Mouse (Mus musculus): ENCODE results near the gene Gucy2e.

The Gucy2e gene

DNA sequence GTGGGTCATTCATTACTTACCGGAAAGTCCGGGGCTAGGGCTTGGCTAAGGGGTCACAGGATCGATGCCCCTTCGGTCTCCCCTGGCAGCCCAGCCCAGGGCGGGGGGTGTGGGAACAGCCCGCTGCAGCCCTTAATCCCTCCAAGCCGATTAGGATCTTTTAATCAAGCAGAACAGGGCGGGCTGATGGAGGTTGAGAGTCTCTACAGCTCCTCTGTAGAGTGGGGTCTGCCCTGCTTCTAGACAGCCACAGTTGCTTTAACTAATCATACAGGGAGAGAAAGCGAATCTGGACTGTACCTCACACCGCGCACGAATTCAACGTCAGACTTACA, at the start of gene Gucy2e:
Gucy2e (minus strand) TSS at position 111 of the 335 bp plus-strand sequence.
- DNase-seq (ENCODE audit: low spot score), result no peak

DNA sequence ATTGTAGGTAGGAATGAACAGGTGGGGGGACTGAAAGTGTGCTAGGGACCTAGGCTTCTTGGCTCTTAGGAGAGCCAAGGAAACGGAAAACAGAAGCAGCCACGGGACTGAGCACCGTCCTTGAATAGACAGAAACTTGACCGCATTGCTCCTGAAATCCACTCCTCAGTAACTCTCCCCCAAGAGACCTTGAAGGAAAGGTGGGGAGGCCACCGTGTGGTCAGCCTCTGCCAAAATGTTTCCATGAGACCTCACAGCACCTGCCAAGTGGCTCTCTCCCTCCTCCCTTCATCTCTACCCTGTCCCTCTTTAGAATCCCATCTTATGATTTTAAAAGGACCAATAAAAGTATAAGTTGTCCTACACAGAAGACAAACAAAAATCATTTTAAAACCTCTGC, 40.4 kb upstream of the Gucy2e start:
- DNase-seq (ENCODE audit: low spot score), result no peak

DNA sequence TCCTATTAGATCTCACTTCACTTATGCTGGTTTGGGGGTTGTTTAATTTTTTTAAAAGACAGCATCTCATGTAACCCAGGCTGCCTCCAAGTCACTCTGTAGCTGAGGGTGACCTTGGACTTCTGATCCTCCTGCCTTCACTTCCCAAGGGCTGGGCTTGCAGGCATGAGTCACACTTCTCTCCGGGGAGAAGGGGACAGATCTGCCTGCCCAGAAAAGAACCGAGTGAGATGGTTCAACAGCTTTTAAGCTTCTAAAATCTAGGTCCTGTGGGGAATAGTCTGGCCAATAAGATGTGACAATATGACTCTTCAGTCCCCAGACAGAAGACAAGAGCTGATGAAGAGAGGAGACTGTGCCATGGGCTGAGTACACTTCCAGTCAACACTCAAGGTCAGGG, 39.2 kb upstream of the Gucy2e start:
- DNase-seq (ENCODE audit: low spot score), result no peak

DNA sequence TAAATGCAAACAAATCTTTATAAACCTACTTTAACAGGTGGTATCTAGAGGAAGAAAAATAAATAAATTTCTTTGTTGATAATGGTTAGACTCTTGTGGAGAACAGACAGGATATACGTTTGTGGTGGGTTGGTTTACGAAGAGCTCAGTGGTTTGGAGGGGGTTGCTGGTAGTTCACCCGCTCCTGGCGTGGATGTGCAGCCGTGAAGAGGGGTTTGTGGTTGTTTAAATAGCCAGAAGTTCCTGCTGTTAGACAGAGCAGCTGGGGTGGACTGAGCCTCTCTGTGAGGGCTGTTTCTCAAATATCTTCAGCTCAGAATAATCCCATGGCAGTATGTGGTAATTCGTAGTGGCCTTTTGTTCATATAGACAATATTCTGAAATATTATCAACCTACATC, 38.8 kb upstream of the Gucy2e start:
- DNase-seq (ENCODE audit: low spot score), result no peak

DNA sequence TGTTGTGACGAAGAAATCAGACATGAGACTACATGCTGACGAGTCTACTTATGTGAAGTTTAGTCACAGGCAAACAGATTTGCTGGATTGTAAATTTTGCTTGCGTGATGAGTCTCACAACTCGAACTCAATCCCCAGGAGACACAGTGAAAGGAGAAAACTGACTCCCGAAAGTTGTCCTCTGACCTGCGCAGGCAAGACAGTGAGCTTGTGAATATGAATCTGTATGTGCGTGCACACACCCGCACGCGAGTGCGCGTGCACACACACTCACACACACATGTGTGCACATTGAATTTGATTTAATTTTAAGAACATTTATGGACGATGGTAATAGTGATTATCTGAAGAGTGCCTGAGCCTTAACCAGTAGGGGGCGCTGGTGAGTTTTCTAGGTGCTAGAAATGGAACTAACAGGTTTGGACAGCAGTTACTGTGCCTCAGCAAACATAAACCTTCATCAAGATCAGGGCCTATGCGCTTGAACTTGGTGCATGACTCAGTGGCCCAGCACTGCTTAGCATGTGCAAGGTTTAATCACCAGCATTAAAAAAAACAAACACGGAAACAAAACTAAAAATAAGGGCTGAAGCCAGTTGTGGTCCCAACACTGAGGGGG, 35.4 kb upstream of the Gucy2e start:
- peak; percentile 69 for DNase-seq (ENCODE audit: low spot score)

DNA sequence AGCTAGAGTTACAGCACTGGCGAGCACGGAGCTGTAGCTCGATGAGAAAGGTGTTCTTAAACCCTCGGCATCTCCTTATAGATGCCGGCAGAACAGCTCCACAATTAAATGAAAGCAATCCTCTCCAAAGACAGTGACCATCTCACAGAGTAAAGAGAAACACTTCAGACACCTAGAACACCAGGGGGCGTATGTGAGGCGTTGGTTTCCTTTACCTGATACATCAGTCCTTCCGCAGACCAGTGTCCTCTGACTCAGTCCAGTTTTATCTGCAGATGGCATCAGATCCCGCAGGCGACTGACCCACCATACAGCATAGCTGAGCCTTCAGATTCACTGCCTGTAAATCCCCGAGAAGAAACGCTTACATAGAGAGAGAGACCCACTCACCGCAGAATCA, 32.7 kb upstream of the Gucy2e start:
- peak; percentile 59 for DNase-seq (ENCODE audit: low spot score)

DNA sequence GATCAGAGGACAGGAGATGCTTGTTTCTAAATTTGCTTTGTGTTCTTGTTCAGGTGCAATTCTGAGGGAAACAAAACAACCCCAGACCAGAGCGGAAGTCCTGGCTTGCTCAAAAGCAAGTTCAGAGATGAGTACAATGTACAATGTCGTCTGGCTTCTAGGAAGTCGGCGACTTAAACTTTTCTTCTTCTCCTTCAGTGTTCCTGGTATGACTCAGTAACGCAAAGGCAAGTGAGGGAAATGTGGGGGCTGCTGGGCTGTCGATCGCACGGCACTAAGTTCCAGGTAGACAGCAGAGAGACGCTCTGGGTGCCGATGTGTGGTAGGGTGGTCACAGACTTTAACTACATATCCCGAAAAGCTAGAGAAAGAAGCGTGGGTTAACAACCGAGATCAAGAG, 31.3 kb upstream of the Gucy2e start:
- no peak for DNase-seq (ENCODE audit: low spot score)

DNA sequence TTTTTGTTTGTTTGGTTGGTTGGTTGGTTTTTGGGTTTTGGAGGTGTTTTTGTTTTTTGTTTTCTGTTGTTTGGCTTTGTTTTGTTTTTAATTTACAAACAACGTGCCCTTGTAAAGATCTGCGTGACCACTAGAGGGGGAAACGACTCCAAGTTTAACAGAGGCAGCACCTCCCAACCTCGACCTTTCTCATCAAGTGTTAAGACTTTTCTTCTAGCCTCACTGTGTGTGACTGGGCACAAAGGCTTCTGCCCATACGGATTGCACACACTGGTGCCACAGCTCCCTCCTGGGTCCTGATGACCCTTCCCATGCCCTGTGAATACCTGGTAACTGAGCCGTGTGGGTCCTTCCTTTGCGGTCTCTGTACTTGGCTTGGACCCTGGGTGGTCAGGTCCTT, 30.5 kb upstream of the Gucy2e start:
- no peak for DNase-seq (ENCODE audit: low spot score)

DNA sequence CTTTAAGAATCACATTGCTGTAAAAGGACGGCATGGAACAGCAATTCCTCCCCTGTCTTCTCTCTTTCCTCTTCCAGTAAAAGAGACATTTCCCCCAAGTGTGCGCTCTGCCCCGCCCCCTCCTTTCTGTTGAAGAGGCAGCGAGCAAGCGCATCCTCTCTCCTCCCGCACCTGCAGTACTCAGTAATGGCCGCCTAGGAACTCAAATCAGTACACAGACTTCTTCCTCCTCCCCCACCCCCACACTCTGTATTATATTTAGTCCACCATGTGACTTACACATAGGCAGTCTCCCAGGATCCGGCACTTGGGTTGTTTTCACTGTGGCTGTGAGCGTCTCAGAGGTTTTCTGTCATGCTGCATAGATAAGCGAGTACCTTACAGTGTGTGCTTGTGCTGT, 29.4 kb upstream of the Gucy2e start:
- no peak for DNase-seq (ENCODE audit: low spot score)

DNA sequence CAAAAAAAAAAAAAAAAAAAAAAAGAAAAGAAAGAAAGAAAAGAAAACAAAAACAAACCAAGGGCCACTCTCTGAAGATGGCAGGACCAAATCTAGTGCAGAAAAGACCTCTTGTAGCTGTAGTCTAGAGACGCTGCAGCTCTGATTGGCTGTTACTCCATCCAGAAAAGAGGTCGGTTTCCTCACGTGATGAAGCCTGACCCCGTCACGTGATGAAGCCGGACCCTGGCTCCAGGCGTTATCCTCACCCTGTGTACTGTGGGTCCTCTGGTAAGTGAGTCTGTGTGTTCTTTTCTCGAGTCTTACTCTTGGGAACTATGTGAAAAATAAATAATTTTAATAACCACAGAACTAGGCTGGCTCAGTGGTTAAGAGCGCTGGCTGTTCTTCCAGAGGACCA, 28.6 kb upstream of the Gucy2e start:
- no peak for DNase-seq (ENCODE audit: low spot score)

DNA sequence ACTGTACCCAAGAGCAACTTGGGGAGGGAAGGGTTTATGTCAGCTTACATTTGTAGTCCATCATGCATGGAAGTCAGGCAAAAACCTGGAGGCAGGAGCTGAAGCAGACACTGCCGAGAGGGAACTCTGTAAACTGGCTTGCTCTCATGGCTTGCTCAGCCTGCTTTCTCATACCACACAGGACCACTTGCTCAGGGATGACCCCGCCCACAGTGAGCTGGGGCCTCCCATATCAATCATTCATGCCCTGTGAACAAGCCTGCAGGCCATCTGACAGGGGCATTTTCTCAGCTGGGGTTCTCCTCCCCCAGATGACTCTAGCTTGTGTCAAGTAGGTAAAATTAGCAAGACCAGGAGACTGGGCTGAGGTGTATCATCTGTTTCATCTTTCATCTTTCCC, 27.4 kb upstream of the Gucy2e start:
- no peak for DNase-seq (ENCODE audit: low spot score)

DNA sequence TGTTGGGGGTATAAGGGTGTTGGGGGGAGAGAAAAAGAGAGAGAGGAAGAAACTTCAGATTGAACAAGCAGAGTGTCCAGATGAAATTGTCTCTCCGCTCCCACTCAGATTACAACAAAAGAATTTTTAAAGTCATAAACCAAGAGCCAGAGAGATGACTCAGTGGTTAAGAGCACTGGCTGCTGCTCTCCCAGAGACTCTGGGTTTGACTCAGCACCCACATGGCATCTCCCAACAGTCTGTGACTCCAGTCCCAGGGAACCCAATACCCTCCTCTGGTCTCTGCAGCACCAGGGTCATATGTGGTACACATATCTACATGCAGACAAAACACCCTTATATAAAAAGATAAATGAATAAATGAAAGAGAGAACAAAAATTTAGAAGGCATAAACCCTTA, 23.3 kb upstream of the Gucy2e start:
- no peak for DNase-seq (ENCODE audit: low spot score)

DNA sequence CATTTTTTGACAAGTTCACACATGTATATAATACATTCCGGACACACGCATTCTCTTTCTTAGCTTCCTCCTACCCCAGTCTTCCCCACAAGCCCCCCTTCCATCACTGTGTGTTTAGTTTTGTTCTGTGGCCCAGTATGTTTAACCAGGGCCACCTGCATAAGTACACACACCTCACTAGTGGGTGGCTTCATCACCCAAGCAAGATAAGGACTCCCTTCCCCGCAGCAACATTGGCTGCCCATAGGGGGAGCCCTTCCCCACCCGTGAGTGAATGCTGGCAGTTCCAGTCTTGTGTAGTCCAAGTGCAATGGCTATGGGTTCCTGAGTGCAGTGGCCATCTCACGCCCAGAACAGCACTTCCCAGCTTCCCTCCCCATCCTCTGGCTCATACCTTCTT, 21.5 kb upstream of the Gucy2e start:
- peak; percentile 31 for DNase-seq (ENCODE audit: low spot score)

DNA sequence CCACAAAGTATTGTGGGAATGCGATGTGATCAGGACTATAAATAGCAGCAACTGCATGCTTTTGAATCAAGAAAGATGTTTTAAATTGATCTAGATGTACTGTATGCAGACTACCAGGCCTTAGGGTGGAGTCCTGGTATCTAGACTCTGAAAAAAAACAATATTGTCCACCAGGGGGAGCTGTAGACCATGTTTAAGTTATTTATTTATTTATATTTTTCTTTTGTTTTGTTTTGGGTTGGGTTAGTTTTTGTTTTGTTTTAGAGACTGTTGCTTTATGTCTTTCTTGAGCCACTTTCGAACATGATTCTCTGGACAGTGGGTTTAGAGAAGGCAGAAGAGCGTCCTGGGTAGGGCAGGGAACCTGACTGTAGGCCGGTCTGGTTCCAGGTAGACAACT, 21.0 kb upstream of the Gucy2e start:
- no peak for DNase-seq (ENCODE audit: low spot score)

DNA sequence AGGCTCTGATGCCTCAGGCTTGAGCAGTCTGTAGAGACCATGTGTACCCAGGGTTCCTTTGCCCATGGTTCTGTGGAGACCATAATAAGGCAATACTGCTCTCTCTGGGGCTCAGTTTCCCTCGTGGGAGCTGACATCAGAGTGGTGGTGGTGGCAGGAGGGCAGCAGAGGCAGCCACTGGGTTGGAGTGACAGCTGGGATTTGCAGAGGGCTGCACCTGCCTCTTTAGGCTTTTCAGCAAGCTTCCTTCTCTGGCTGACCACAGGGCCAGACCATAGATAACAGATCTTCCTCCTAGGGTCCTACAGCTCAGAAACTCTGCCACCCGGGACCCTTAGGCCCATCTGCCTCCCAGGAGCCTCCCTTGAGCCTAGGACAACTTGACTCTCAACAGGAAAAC, 20.2 kb upstream of the Gucy2e start:
- DNase-seq (ENCODE audit: low spot score), result no peak

DNA sequence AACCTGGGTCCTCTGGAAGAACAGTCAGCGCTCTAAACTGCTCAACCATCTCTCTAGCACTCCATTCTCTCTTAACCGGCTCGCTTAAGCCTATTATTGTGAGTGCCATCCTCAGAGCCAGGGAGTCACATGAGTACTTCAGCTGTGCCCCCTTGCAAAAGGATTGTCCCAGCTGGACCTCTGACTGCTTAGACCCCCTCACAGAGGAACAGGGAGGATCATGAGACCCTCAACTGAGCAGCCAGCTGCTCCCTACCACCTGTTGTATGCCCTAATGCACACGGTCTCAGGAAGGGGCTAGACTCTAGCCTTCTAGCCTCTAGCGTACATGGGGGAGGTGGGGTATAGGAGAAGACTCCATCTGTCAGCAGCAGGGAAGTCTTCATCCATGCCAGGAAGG, 18.0 kb upstream of the Gucy2e start:
- no peak for DNase-seq (ENCODE audit: low spot score)

DNA sequence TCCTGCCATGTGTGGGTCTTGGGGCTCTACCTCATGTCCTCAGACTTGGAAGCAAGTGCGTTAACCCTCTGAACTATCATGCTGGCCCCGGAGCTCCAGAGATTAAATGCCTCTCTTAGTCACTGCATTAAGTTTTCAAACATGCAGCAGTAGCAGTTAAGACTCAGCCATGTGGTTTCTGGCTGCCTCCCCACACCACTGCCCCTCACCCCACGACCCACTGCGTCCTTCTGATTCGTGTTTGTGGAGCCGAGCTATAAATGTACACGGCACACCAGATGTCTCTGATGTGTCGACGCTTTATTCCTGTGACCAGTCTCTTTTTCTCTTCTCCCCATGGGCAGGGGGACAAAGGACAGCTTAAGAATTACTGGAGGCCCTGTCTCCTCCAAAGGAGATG, 16.3 kb upstream of the Gucy2e start:
- DNase-seq (ENCODE audit: low spot score), result no peak

DNA sequence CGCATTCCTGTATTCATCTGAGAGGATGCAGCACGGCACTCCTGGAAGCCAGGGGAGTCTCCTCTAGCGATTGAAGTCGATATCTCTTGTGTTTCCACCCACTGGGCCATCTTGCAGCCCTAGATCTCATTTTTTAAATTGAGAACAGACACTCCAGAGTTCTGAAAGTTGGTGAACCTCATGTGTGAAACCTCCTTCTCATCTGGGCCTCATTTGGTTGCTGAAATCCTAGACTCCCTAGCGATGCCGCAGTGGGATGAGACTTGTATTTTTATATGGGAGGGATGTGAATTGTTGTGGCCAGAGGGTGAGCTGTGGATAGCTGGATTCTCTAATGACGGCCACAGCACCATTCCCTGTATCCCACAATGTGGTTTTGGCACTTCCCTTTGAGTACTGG, 15.1 kb upstream of the Gucy2e start:
- no peak for DNase-seq (ENCODE audit: low spot score)

DNA sequence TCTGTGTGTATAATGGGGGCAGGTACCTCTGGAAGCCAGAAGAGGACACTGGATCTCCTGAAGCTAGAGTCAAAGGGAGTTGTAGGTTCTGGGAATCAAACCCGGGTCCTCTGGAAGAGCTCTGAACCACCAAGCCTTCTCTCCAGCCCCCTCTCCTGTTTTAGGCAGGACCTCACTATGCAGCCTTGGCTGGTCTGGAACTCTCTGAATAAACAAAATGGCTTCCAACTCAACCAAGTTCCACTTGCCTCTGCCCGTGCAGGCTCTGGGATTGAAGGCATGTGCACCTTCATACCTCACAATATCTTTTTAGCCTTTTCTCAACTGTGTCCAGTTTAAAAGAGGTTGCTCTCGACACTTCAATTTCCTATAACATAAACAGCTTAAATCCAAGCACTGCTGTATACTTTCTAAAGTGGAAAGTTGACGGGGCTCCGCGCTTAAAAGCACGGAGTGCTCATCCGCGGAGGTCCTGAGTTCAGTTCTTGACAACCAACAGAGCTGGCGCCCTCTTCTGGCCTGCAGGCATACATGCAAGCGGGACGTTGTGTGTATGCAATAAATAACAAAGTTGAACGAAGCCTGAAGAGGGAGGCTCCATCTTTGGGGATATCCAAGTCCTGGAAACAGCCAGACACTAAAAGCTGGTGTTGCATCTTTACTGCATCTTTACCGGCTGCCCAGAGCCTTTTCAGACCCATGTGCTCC, 14.5 kb upstream of the Gucy2e start:
- DNase-seq (ENCODE audit: low spot score), result no peak

DNA sequence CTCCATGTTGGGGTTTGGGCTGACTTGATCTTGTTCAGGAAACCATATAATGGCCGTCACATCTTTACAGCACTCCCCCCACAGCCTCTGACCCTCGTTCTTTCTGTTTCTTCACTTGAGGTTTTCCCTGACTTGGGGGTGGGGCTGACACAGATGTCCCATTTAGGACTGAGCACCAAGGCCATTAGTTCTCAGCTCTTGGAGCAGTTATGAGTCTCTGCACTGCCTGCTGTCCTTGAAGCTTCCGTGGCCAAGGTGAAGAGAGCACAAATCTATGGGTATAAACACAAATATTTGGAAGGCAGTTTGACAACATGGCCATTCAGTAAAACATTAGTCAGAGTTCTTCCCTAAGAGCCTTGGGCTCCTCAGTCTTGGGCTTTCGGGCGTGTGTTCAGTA, 13.3 kb upstream of the Gucy2e start:
- peak; percentile 33 for DNase-seq (ENCODE audit: low spot score)

DNA sequence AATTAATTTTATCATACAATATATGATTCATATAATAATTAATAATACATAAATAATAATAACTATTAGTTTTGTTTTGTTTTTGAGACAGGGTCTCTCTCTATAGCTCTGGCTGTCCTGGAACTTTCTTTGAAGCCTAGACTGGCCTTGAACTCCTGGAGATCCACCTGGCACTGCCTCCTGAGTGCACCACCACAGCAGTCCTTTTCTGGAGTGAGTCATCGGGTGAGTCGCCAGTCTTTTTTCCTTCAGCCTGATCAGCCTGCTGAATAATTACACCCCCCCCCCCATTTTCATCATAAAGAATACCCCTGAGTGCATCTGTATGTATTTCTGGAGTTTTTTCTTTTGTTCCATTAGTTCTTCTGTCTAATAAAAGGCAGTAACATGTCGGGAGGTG, 12.3 kb upstream of the Gucy2e start:
- DNase-seq (ENCODE audit: low spot score), result no peak

DNA sequence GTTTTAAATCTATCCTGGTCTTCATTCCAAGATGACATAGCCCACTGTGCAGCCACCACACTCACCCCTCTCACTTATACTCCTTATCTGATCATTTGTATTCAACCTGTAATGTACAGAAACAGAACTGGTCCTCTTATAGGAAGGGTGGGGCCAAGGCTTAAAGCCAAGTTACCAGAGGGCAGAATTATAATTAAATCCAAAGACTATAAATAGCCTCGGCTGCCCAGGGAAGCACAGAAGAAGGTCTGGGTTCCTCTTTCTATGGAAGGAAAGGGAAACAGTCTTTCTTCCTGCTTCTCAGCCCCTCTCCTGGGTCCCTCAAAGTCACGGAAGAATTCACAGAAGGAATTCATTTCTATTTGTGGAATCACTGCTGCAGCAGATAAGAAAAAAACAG, 8.8 kb upstream of the Gucy2e start:
- DNase-seq (ENCODE audit: low spot score), result no peak

DNA sequence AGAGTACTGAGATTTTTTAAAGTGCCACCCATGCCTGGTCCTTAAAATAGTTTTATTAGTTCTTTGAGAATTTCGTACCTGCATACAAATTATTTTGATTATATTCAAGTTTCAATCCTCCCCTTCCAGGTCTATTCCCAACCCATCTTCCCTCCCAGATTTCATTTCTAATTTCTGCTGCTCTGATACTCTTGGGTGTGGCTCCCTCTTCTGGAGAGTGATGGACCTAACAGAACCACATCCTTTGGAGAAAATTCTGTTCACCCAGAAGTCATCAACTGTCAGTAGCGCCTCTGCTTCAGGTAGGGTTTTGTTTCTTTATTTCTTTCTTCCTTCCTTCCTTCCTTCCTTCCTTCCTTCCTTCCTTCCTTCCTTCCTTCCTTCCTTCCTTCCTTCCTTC, 8.1 kb upstream of the Gucy2e start:
- DNase-seq (ENCODE audit: low spot score), result no peak
